Mouse (Mus musculus) midbrain, embryonic 16.5 days (tissue): ENCODE data around the gene Ilf3. TPM values are rescaled to one million over a fixed set of nuclear protein-coding genes. Genes with fewer than 3 reads are reported as not detected.

ENCODE experiments used
- polyA plus RNA-seq: library from polyadenylated mRNA; unstranded; fragments of >200 nt; fragmentation: Nextera tagmentation; extraction: Ambion mirVana; gene quantifications from 2 replicates; pipeline ENCODE4 v1.2.1, GENCODE M21; 2015

The Ilf3 gene
- polyA plus RNA-seq, 1 experiment from 2014 or later: 228 TPM

Other genes starting within 250 kb of the Ilf3 start
- gene Tyk2, start 236.6 kb upstream of the Ilf3 start, polyA plus RNA-seq: 9.7 and 9.9 TPM in 2 replicates
- gene Cdc37, start 217.9 kb upstream of the Ilf3 start, polyA plus RNA-seq: 199 and 227 TPM in 2 replicates
- 44.2 and 49.3 TPM in 2 replicates for gene Pde4a, start 202.2 kb upstream of the Ilf3 start, polyA plus RNA-seq
- gene Keap1, start 128.5 kb upstream of the Ilf3 start, polyA plus RNA-seq: 68.0 and 69.9 TPM in 2 replicates
- 3.7 and 4.3 TPM in 2 replicates for gene S1pr5, start 119.4 kb upstream of the Ilf3 start, polyA plus RNA-seq
- gene Atg4d, start 102.6 kb upstream of the Ilf3 start, polyA plus RNA-seq: 43.0 and 47.9 TPM in 2 replicates
- 17.0 and 18.3 TPM in 2 replicates for gene Kri1, start 79.9 kb upstream of the Ilf3 start, polyA plus RNA-seq
- gene Cdkn2d, start 76.5 kb upstream of the Ilf3 start, polyA plus RNA-seq: 98.9 and 117 TPM in 2 replicates
- gene Ap1m2, start 55.5 kb upstream of the Ilf3 start, polyA plus RNA-seq: 1.6 and 2.1 TPM in 2 replicates
- gene Slc44a2, start 47.2 kb upstream of the Ilf3 start, polyA plus RNA-seq: 65.5 and 69.1 TPM in 2 replicates
- gene Qtrt1, start 44.0 kb downstream of the Ilf3 start, polyA plus RNA-seq: 51.9 and 54.0 TPM in 2 replicates
- 63.2 and 64.5 TPM in 2 replicates for gene Dnm2, start 57.0 kb downstream of the Ilf3 start, polyA plus RNA-seq
- 54.5 and 55.2 TPM in 2 replicates for gene Tmed1, start 142.4 kb downstream of the Ilf3 start, polyA plus RNA-seq
- gene AB124611, start 158.3 kb downstream of the Ilf3 start, polyA plus RNA-seq: 1.8 TPM in 2 replicates
- gene Carm1, start 179.0 kb downstream of the Ilf3 start, polyA plus RNA-seq: 22.5 and 27.4 TPM in 2 replicates
- gene Timm29, start 224.9 kb downstream of the Ilf3 start, polyA plus RNA-seq: 58.6 and 59.0 TPM in 2 replicates
- 24.9 and 26.9 TPM in 2 replicates for gene Yipf2, start 225.0 kb downstream of the Ilf3 start, polyA plus RNA-seq
- gene Smarca4, start 248.3 kb downstream of the Ilf3 start, polyA plus RNA-seq: 129 and 137 TPM in 2 replicates